ENCODE assay signal across 27 mouse cellular contexts in the genomic region with DNA sequence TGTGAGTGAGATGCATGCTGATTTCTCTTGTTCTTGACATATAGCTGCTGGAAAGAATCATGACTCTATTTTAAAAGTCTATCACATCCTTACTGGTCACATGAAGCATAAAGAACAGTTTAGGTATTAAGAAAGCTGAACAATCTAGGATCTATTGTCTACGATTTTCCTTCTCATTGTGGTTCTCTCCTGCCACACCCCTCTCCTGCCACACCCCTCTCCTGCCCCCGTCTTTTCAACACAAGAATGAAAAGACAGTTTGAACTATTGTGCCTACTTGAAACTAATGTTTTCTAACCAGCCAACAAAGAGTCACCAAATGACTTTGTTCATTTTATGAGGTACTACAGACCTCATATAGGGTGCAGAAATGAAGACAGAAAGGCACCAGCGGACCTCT.
DNase-seq lines count a peak whose midpoint lies in the region; ATAC-seq lines count a peak whose summit lies in the region.
"Had no signal": no experiment of that assay in that cellular context is flagged by ENCODE, and none has a peak within 500 bp of the region (broad histone marks: within the 10 kb centered on the region; RNA-seq: fewer than 3 reads in every experiment).

No protein-coding gene starts in this region.

- no peak overlapping the region for H3K4me2 ChIP-seq in limb, embryonic 11.5 days (ENCODE audit: low read depth, severe bottlenecking)
- H3K4me2 ChIP-seq: embryonic facial prominence, embryonic 13.5 days; forebrain, embryonic 12.5 days; forebrain, embryonic 15.5 days; heart, embryonic 11.5 days; hindbrain, embryonic 13.5 days; intestine, embryonic 15.5 days had no signal

- H3K9ac ChIP-seq in limb, embryonic 11.5 days (ENCODE audit: low read length), result no peak overlapping the region
- H3K9ac ChIP-seq: embryonic facial prominence, embryonic 13.5 days; forebrain, embryonic 12.5 days; forebrain, embryonic 15.5 days; hindbrain, embryonic 13.5 days; intestine, embryonic 15.5 days had no signal

- H3K27ac ChIP-seq in limb, embryonic 11.5 days (replicated peaks; ENCODE audit: low read depth, low read length), result no peak overlapping the region
- no peak overlapping the region for H3K27ac ChIP-seq in limb, embryonic 10.5 days
- H3K27ac ChIP-seq: embryonic facial prominence, embryonic 10.5 days; embryonic facial prominence, embryonic 13.5 days; forebrain, embryonic 12.5 days; forebrain, embryonic 15.5 days; hindbrain, embryonic 10.5 days; hindbrain, embryonic 13.5 days; intestine, embryonic 15.5 days had no signal

- no peak for ATAC-seq in limb, embryonic 11.5 days (ENCODE audit: insufficient number of reproducible peaks, low FRiP score, low TSS enrichment, low read depth)
- peak; percentile 57 for ATAC-seq in megakaryocyte progenitor cell, adult 5-6 weeks (replicated peaks; ENCODE audit: poor library complexity)
- ATAC-seq: forebrain, embryonic 15.5 days; hindbrain, embryonic 16.5 days; intestine, embryonic 15.5 days had no signal

- H3K4me1 ChIP-seq in limb, embryonic 11.5 days (ENCODE audit: control insufficient read depth, insufficient read depth, low read length), result no peaks in the 10 kb centered on the region
- 0 out of 2 replicates have a peak, but pooled peaks cover 3% of the 10 kb centered on the region for H3K4me1 ChIP-seq in limb, embryonic 10.5 days
- H3K4me1 ChIP-seq: intestine, embryonic 15.5 days had no signal

- 76% methylated on average over 3 of the region's 3 CpGs for WGBS in limb, embryonic 11.5 days
- 84% methylated on average over 3 of the region's 3 CpGs for WGBS in limb, embryonic 10.5 days

- no peak overlapping the region for H3K4me3 ChIP-seq in limb, embryonic 11.5 days (ENCODE audit: low read depth, low read length)
- no peak overlapping the region for H3K4me3 ChIP-seq in limb, embryonic 10.5 days
- H3K4me3 ChIP-seq: embryonic facial prominence, embryonic 10.5 days; embryonic facial prominence, embryonic 13.5 days; erythroblast, embryonic 14.5 days; forebrain, embryonic 12.5 days; forebrain, embryonic 15.5 days; hindbrain, embryonic 10.5 days; hindbrain, embryonic 13.5 days; intestine, embryonic 15.5 days had no signal

- no peaks in the 10 kb centered on the region for H3K27me3 ChIP-seq in limb, embryonic 11.5 days (ENCODE audit: control insufficient read depth, insufficient read depth, low read length)
- H3K27me3 ChIP-seq in limb, embryonic 10.5 days (ENCODE audit: low read depth, poor library complexity, severe bottlenecking), result no peaks in the 10 kb centered on the region
- H3K27me3 ChIP-seq: CH12.LX; embryonic facial prominence, embryonic 13.5 days; forebrain, embryonic 15.5 days; intestine, embryonic 15.5 days had no signal

- no peaks in the 10 kb centered on the region for H3K36me3 ChIP-seq in limb, embryonic 11.5 days (ENCODE audit: control insufficient read depth, insufficient read depth, low read length)
- H3K36me3 ChIP-seq in limb, embryonic 10.5 days, result no peaks in the 10 kb centered on the region
- H3K36me3 ChIP-seq: embryonic facial prominence, embryonic 10.5 days; embryonic facial prominence, embryonic 13.5 days; forebrain, embryonic 12.5 days; forebrain, embryonic 15.5 days; hindbrain, embryonic 10.5 days; hindbrain, embryonic 13.5 days; intestine, embryonic 15.5 days had no signal

- H3K9me3 ChIP-seq in limb, embryonic 11.5 days (ENCODE audit: control insufficient read depth, low read length), result no peaks in the 10 kb centered on the region
- no peaks in the 10 kb centered on the region for H3K9me3 ChIP-seq in limb, embryonic 10.5 days (replicated peaks)
- H3K9me3 ChIP-seq: embryonic facial prominence, embryonic 10.5 days; embryonic facial prominence, embryonic 13.5 days; forebrain, embryonic 12.5 days; forebrain, embryonic 15.5 days; hindbrain, embryonic 10.5 days; hindbrain, embryonic 13.5 days; intestine, embryonic 15.5 days had no signal

- peak; percentile 11 for DNase-seq in limb, embryonic 11.5 days (ENCODE audit: low spot score)
- no peak for DNase-seq in limb, embryonic 10.5 days (ENCODE audit: low spot score)
- peak; percentile 33 for DNase-seq in R1 (ENCODE audit: low read depth, low spot score)
- no peak for DNase-seq in Muller cell, postnatal 12 days (ENCODE audit: inconsistent ontology term)
- no peak for DNase-seq in gastrocnemius, postnatal 4 days (ENCODE audit: low spot score in 2 of 2)
- DNase-seq in adrenal gland, adult 18-20 months (ENCODE audit: low spot score in 2 of 2), result no peak
- DNase-seq: adrenal gland, adult 2 months; adrenal gland, postnatal 14 days; B cell, adult 2 months; cerebellum, adult 11 months; cerebellum, adult 2 months; cerebellum, adult 9-11 months; cerebellum, postnatal 25 days; embryo, embryonic 11 days; gastrocnemius, postnatal 25 days had no signal

Comparison
In these comparisons a context has a peak if more than half of its experiments do, and no peak if none do; other contexts are left out.
1. DNase-seq: peak in limb, embryonic 11.5 days (single experiment) and R1 (single experiment); none in limb, embryonic 10.5 days (single experiment), Muller cell, postnatal 12 days (single experiment), gastrocnemius, postnatal 4 days (0 of 2) and adrenal gland, adult 18-20 months (0 of 2).